Mouse (Mus musculus) kidney, postnatal 0 days (tissue): ENCODE data around the gene Olfr1443. TPM values are rescaled to one million over a fixed set of nuclear protein-coding genes. Genes with fewer than 3 reads are reported as not detected.
"Not testable (repeated sequence)": the region's sequence is repeated elsewhere in the genome, so short reads cannot be mapped to it uniquely, and the experiment has no call there.

Experiments used
- ATAC-seq: fragments of 200-750 bp; cut with Nextera tagmentation; replicated peaks from 2 replicates; pipeline ENCODE4 v1.8.0; 2017; ENCODE audit warnings: low read depth, moderate number of reproducible peaks, moderate TSS enrichment, moderate library complexity; ENCODE audit not compliant: low FRiP score
- DNase-seq: peaks from one replicate; pipeline ENCODE4 v3.0.0-alpha.2; 2016; ENCODE audit warnings: low spot score
- H3K27ac ChIP-seq: fragments of 300-500 bp; sonication (generic); 2 replicates; pipeline ENCODE4 v1.5.1; 2014; ENCODE audit warnings: mild to moderate bottlenecking
- H3K27me3 ChIP-seq: fragments of 300-500 bp; sonication (generic); 2 replicates; pipeline ENCODE4 v1.6.1; 2014; ENCODE audit warnings: low read length, mixed read lengths; ENCODE audit not compliant: insufficient read depth
- H3K36me3 ChIP-seq: fragments of 300-500 bp; sonication (generic); 2 replicates; pipeline ENCODE4 v1.6.1; 2014; ENCODE audit warnings: low read length, mixed read lengths; ENCODE audit not compliant: insufficient read depth
- H3K4me1 ChIP-seq: fragments of 300-500 bp; sonication (generic); replicated peaks from 2 replicates; pipeline ENCODE4 v1.6.1; 2014; ENCODE audit warnings: antibody characterized with exemption, low read length, mixed read lengths; ENCODE audit not compliant: insufficient read depth
- H3K4me2 ChIP-seq: fragments of 300-500 bp; sonication (generic); 2 replicates; pipeline ENCODE4 v1.6.1; 2014; ENCODE audit warnings: mild to moderate bottlenecking, low read length, moderate library complexity, mixed read lengths
- H3K4me3 ChIP-seq: fragments of 300-500 bp; sonication (generic); replicated peaks from 2 replicates; pipeline ENCODE4 v1.5.1; 2014; ENCODE audit warnings: low read depth, low read length
- H3K9ac ChIP-seq: fragments of 300-500 bp; sonication (generic); 2 replicates; pipeline ENCODE4 v1.6.1; 2014; ENCODE audit warnings: low read depth, low read length
- H3K9me3 ChIP-seq: fragments of 300-500 bp; sonication (generic); replicated peaks from 2 replicates; pipeline ENCODE4 v1.6.1; 2016; ENCODE audit warnings: low read length, inconsistent platforms, mixed read lengths
- CTCF ChIP-seq: IDR thresholded peaks from 2 replicates; pipeline ENCODE4 v1.5.1; 2016; ENCODE audit warnings: antibody characterized with exemption, low read depth, mild to moderate bottlenecking, moderate library complexity
- WGBS: fragments of 180-500 bp; shearing (Covaris S2); extraction: QIAGEN DNeasy Blood & Tissue Kit; methylation state at CpG from one replicate; pipeline ENCODE4 v1.1.7; 2014; 5-methylcytosine and 5-hydroxymethylcytosine counted together
- polyA plus RNA-seq: library from polyadenylated mRNA; unstranded; fragments of >200 nt; fragmentation: Nextera tagmentation; extraction: Ambion mirVana; gene quantifications from 2 replicates; pipeline ENCODE4 v1.2.1, GENCODE M21; 2015

Gene Olfr1443
- polyA plus RNA-seq, 1 experiment from 2014 or later, result not detected

DNA sequence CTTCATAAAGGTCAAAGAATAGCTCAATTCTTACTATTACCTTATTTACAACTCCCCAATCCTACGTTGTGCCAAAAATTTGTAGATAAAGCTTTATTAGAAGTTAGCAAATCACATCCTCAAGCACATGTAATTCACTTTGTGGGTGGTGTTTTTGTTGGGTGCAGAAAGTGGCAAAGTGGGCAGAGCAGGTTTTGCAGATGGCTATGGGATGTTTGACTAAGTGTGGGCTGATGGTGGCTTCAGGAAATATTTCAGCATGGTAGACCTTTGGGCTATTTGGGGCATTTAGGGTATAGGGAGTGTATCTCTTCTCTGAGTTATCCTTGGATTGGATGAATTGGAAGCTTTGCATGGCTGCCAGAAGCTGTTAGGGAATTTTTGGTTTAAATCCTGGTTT lies 11.8 kb upstream of the Olfr1443 start:
- DNase-seq (no peak), ATAC-seq (no peak)
- WGBS, result 71% methylated on average over 1 of the region's 1 CpGs

GRCm38 (mm10) chr19:12668601-12669000 lies 9.3 kb upstream of the Olfr1443 start:
- not testable (repeated sequence) for H3K9ac ChIP-seq, H3K27ac ChIP-seq

More for the DNA sequence above, 11.8 kb upstream of the Olfr1443 start:
- H3K4me1 ChIP-seq, result no peaks in the 10 kb centered on the region
- no peak overlapping the region for H3K27ac ChIP-seq
- no peaks in the 10 kb centered on the region for H3K36me3 ChIP-seq
- no peak overlapping the region for H3K4me3 ChIP-seq
- no peak for TF ChIP-seq CTCF
- no peak overlapping the region for H3K9ac ChIP-seq
- no peaks in the 10 kb centered on the region for H3K27me3 ChIP-seq
- no peaks in the 10 kb centered on the region for H3K9me3 ChIP-seq
- H3K4me2 ChIP-seq, result no peak overlapping the region

DNA sequence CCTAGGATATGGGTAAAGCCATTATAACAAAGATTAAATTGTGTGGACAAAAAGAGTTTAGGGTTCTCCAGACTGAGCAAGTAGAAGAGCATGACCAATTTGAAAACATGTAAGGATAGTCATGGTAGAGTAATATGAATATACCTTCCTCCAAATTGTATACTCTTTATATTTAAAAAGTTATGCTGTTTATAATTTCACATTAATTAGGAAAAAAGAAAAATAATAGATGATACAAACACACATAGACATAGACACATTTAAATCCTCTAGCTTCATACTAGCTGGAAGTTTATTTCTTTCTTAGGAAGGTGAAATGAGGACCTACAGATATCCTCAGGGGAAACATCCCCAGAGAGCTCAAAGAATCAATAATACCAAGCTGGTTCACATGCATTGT lies 7.8 kb upstream of the Olfr1443 start, which contains the start of gene Olfr1442:
Gene Olfr1442, plus strand, starts transcription at position 301 of the 400 bp plus-strand sequence.
- no peak for TF ChIP-seq CTCF
- Histone ChIP-seq H3K27me3 (no peaks in the 10 kb centered on the region), H3K4me2 (no peak within 1 kb of the TSS), H3K4me1 (no peaks in the 10 kb centered on the region), H3K9me3 (no peaks in the 10 kb centered on the region), H3K36me3 (no peaks in the 10 kb centered on the region), H3K9ac (no peak within 1 kb of the TSS), H3K27ac (no peak within 1 kb of the TSS), H3K4me3 (no peak within 1 kb of the TSS)
- ATAC-seq (no peak), DNase-seq (no peak)

More at GRCm38 (mm10) chr19:12668601-12669000, 9.3 kb upstream of the Olfr1443 start:
- DNase-seq, ATAC-seq, H3K27me3 ChIP-seq, H3K4me2 ChIP-seq, H3K4me3 ChIP-seq, H3K9me3 ChIP-seq, H3K36me3 ChIP-seq, H3K4me1 ChIP-seq: not testable (repeated sequence)
- 90% methylated on average over 3 of the region's 3 CpGs for WGBS

GRCm38 (mm10) chr19:12671051-12671450 lies 6.9 kb upstream of the Olfr1443 start:
- 85% methylated on average over 4 of the region's 4 CpGs for WGBS
- no peak overlapping the region for H3K9ac ChIP-seq
- H3K4me1 ChIP-seq, result no peaks in the 10 kb centered on the region
- no peaks in the 10 kb centered on the region for H3K9me3 ChIP-seq
- no peak for TF ChIP-seq CTCF
- H3K27me3 ChIP-seq, result no peaks in the 10 kb centered on the region
- no peak overlapping the region for H3K4me2 ChIP-seq
- H3K36me3 ChIP-seq, result no peaks in the 10 kb centered on the region
- no peak for DNase-seq
- no peak overlapping the region for H3K27ac ChIP-seq
- no peak for ATAC-seq
- no peak overlapping the region for H3K4me3 ChIP-seq

GRCm38 (mm10) chr19:12684638-12685037 lies 6.7 kb downstream of the Olfr1443 start:
- no peak for TF ChIP-seq CTCF
- no peaks in the 10 kb centered on the region for H3K27me3 ChIP-seq
- H3K27ac ChIP-seq, result no peak overlapping the region
- no peak overlapping the region for H3K4me2 ChIP-seq
- no peaks in the 10 kb centered on the region for H3K4me1 ChIP-seq
- H3K36me3 ChIP-seq, result no peaks in the 10 kb centered on the region
- DNase-seq, result peak; percentile 19
- H3K4me3 ChIP-seq, result no peak overlapping the region
- H3K9ac ChIP-seq, result no peak overlapping the region
- no peaks in the 10 kb centered on the region for H3K9me3 ChIP-seq
- no peak for ATAC-seq

- no peak for TF ChIP-seq CTCF
- ATAC-seq, result no peak
- H3K27me3 ChIP-seq, result no peaks in the 10 kb centered on the region
- H3K4me1 ChIP-seq, result no peaks in the 10 kb centered on the region
- no peak overlapping the region for H3K4me3 ChIP-seq
- no peak for DNase-seq
- no peak overlapping the region for H3K27ac ChIP-seq
- H3K4me2 ChIP-seq, result no peak overlapping the region
- no peaks in the 10 kb centered on the region for H3K9me3 ChIP-seq
- no peak overlapping the region for H3K9ac ChIP-seq
- no peaks in the 10 kb centered on the region for H3K36me3 ChIP-seq
These were observed 7.3 kb downstream of the Olfr1443 start for GRCm38 (mm10) chr19:12685231-12685630.

DNA sequence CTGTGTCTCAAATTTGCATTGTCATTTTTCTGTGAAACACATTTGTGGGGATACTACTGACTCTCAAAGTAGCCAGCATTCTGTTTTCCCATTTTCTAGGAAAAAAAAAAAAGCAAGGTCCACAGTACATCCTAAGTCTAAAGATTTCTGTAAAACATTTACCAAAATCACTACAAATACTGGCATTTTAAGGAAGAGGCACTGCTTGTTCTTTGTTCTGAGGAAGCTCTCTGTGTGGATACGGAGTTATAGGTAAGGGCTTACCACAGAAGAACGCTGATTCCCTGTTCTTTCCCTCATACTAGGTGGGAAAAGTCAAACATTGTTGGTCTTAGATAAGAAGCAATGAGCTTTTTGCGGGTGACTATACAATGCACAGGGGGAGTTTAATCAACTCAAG lies 17.7 kb downstream of the Olfr1443 start, which contains the start of gene Keg1:
Gene Keg1, plus strand, starts transcription at position 197 of the 400 bp plus-strand sequence.
- Histone ChIP-seq H3K4me3 (no peak within 1 kb of the TSS; the same call in 1 of the 2 replicates), H3K27ac (no peak within 1 kb of the TSS), H3K9ac (no peak within 1 kb of the TSS), H3K9me3 (no peaks in the 10 kb centered on the region), H3K36me3 (no peaks in the 10 kb centered on the region), H3K27me3 (no peaks in the 10 kb centered on the region), H3K4me2 (peak within 1 kb of the TSS; percentile 23; the same call in 1 of the 2 replicates), H3K4me1 (no peaks in the 10 kb centered on the region)
- 71% methylated on average over 3 of the region's 3 CpGs for WGBS
- DNase-seq (peak; percentile 16), ATAC-seq (no peak)
- no peak for TF ChIP-seq CTCF
